Mouse (Mus musculus) kidney, postnatal 0 days (tissue): Measurements from ENCODE around the gene Cd80. TPM values are rescaled to one million over a fixed set of nuclear protein-coding genes. Genes with fewer than 3 reads are reported as not detected.

Experiments
- ATAC-seq: fragments of 200-750 bp; cut with Nextera tagmentation; replicated peaks from 2 replicates; pipeline ENCODE4 v1.8.0; 2017; ENCODE audit warnings: low read depth, moderate number of reproducible peaks, moderate TSS enrichment, moderate library complexity; ENCODE audit not compliant: low FRiP score
- DNase-seq: peaks from one replicate; pipeline ENCODE4 v3.0.0-alpha.2; 2016; ENCODE audit warnings: low spot score
- H3K27ac ChIP-seq: fragments of 300-500 bp; sonication (generic); 2 replicates; pipeline ENCODE4 v1.5.1; 2014; ENCODE audit warnings: mild to moderate bottlenecking
- H3K27me3 ChIP-seq: fragments of 300-500 bp; sonication (generic); 2 replicates; pipeline ENCODE4 v1.6.1; 2014; ENCODE audit warnings: low read length, mixed read lengths; ENCODE audit not compliant: insufficient read depth
- H3K36me3 ChIP-seq: fragments of 300-500 bp; sonication (generic); 2 replicates; pipeline ENCODE4 v1.6.1; 2014; ENCODE audit warnings: low read length, mixed read lengths; ENCODE audit not compliant: insufficient read depth
- H3K4me1 ChIP-seq: fragments of 300-500 bp; sonication (generic); replicated peaks from 2 replicates; pipeline ENCODE4 v1.6.1; 2014; ENCODE audit warnings: antibody characterized with exemption, low read length, mixed read lengths; ENCODE audit not compliant: insufficient read depth
- H3K4me2 ChIP-seq: fragments of 300-500 bp; sonication (generic); 2 replicates; pipeline ENCODE4 v1.6.1; 2014; ENCODE audit warnings: mild to moderate bottlenecking, low read length, moderate library complexity, mixed read lengths
- H3K4me3 ChIP-seq: fragments of 300-500 bp; sonication (generic); replicated peaks from 2 replicates; pipeline ENCODE4 v1.5.1; 2014; ENCODE audit warnings: low read depth, low read length
- H3K9ac ChIP-seq: fragments of 300-500 bp; sonication (generic); 2 replicates; pipeline ENCODE4 v1.6.1; 2014; ENCODE audit warnings: low read depth, low read length
- H3K9me3 ChIP-seq: fragments of 300-500 bp; sonication (generic); replicated peaks from 2 replicates; pipeline ENCODE4 v1.6.1; 2016; ENCODE audit warnings: low read length, inconsistent platforms, mixed read lengths
- CTCF ChIP-seq: IDR thresholded peaks from 2 replicates; pipeline ENCODE4 v1.5.1; 2016; ENCODE audit warnings: antibody characterized with exemption, low read depth, mild to moderate bottlenecking, moderate library complexity
- WGBS: fragments of 180-500 bp; shearing (Covaris S2); extraction: QIAGEN DNeasy Blood & Tissue Kit; methylation state at CpG from one replicate; pipeline ENCODE4 v1.1.7; 2014; 5-methylcytosine and 5-hydroxymethylcytosine counted together
- polyA plus RNA-seq: library from polyadenylated mRNA; unstranded; fragments of >200 nt; fragmentation: Nextera tagmentation; extraction: Ambion mirVana; gene quantifications from 2 replicates; pipeline ENCODE4 v1.2.1, GENCODE M21; 2015

The Cd80 gene
- polyA plus RNA-seq, 1 experiment from 2014 or later: 0.20 TPM

- H3K27ac ChIP-seq: no peak overlapping the region
- H3K4me3 ChIP-seq: no peak overlapping the region
- no peak overlapping the region for H3K4me2 ChIP-seq
- no peaks in the 10 kb centered on the region for H3K27me3 ChIP-seq
- no peak for TF ChIP-seq CTCF
- no peaks in the 10 kb centered on the region for H3K9me3 ChIP-seq
- 88% methylated on average over 1 of the region's 1 CpGs for WGBS
- DNase-seq (no peak), ATAC-seq (no peak)
- no peaks in the 10 kb centered on the region for H3K36me3 ChIP-seq
- no peaks in the 10 kb centered on the region for H3K4me1 ChIP-seq
- no peak overlapping the region for H3K9ac ChIP-seq
Measured at GRCm38 (mm10) chr16:38439190-38439589, 16.2 kb upstream of the Cd80 start.

- WGBS: 68% methylated on average over 6 of the region's 6 CpGs
- Histone ChIP-seq H3K9me3 (no peaks in the 10 kb centered on the region), H3K9ac (no peak overlapping the region), H3K4me3 (no peak overlapping the region), H3K36me3 (peaks cover 5% of the 10 kb centered on the region), H3K27ac (no peak overlapping the region), H3K27me3 (no peaks in the 10 kb centered on the region), H3K4me2 (no peak overlapping the region), H3K4me1 (no peaks in the 10 kb centered on the region)
- ATAC-seq: no peak
- TF ChIP-seq CTCF: no peak
- DNase-seq: no peak
Measured at GRCm38 (mm10) chr16:38440403-38440802, 15.0 kb upstream of the Cd80 start.

- Histone ChIP-seq H3K36me3 (peaks cover 13% of the 10 kb centered on the region), H3K4me1 (no peaks in the 10 kb centered on the region), H3K9me3 (no peaks in the 10 kb centered on the region), H3K4me2 (no peak overlapping the region), H3K9ac (no peak overlapping the region), H3K27ac (no peak overlapping the region), H3K27me3 (no peaks in the 10 kb centered on the region), H3K4me3 (no peak overlapping the region)
- ATAC-seq: no peak
- DNase-seq: no peak
- WGBS: 79% methylated on average over 5 of the region's 5 CpGs
- TF ChIP-seq CTCF: no peak
Measured at GRCm38 (mm10) chr16:38441611-38442010, 13.8 kb upstream of the Cd80 start.

- no peak overlapping the region for H3K27ac ChIP-seq
- H3K27me3 ChIP-seq: no peaks in the 10 kb centered on the region
- H3K9me3 ChIP-seq: no peaks in the 10 kb centered on the region
- TF ChIP-seq CTCF: no peak
- no peak overlapping the region for H3K4me2 ChIP-seq
- ATAC-seq (no peak), DNase-seq (no peak)
- no peaks in the 10 kb centered on the region for H3K4me1 ChIP-seq
- no peak overlapping the region for H3K4me3 ChIP-seq
- H3K9ac ChIP-seq: no peak overlapping the region
- peaks cover 19% of the 10 kb centered on the region for H3K36me3 ChIP-seq
- 80% methylated on average over 8 of the region's 8 CpGs for WGBS
Measured at GRCm38 (mm10) chr16:38442216-38442615, 13.1 kb upstream of the Cd80 start.

- peaks cover 28% of the 10 kb centered on the region for H3K36me3 ChIP-seq
Measured at GRCm38 (mm10) chr16:38443721-38444464, 11.5 kb upstream of the Cd80 start.

GRCm38 (mm10) chr16:38445046-38445445, 10.3 kb upstream of the Cd80 start:
- Histone ChIP-seq H3K9ac (no peak overlapping the region), H3K4me2 (no peak overlapping the region), H3K27ac (no peak overlapping the region), H3K36me3 (peaks cover 28% of the 10 kb centered on the region), H3K4me1 (no peaks in the 10 kb centered on the region), H3K4me3 (no peak overlapping the region), H3K27me3 (no peaks in the 10 kb centered on the region), H3K9me3 (no peaks in the 10 kb centered on the region)
- TF ChIP-seq CTCF: no peak
- WGBS: 94% methylated on average over 1 of the region's 1 CpGs
- no peak for DNase-seq
- ATAC-seq: no peak

More at GRCm38 (mm10) chr16:38443721-38444464, 11.5 kb upstream of the Cd80 start:
- H3K9ac ChIP-seq: no peak overlapping the region
- no peak for TF ChIP-seq CTCF
- no peak overlapping the region for H3K27ac ChIP-seq
- H3K4me3 ChIP-seq: no peak overlapping the region
- DNase-seq (no peak), ATAC-seq (no peak)
- WGBS: 97% methylated on average over 7 of the region's 7 CpGs
- no peaks in the 10 kb centered on the region for H3K4me1 ChIP-seq
- no peaks in the 10 kb centered on the region for H3K9me3 ChIP-seq
- no peak overlapping the region for H3K4me2 ChIP-seq
- H3K27me3 ChIP-seq: no peaks in the 10 kb centered on the region
